Mouse (Mus musculus) brain, embryonic 14.5 days (tissue): ENCODE data around the gene Rab1a. TPM values are rescaled to one million over a fixed set of nuclear protein-coding genes. Genes with fewer than 3 reads are reported as not detected.
"Not testable (repeated sequence)": the region's sequence is repeated elsewhere in the genome, so short reads cannot be mapped to it uniquely, and the experiment has no call there.

Experiments
- DNase-seq: peaks from one replicate; pipeline ENCODE4 v3.0.0-alpha.2; 2011; ENCODE audit warnings: low read depth
- CTCF ChIP-seq: fragments of 200-500 bp; IDR thresholded peaks from 2 replicates; pipeline ENCODE4 v1.5.1; 2012; ENCODE audit warnings: inconsistent platforms, mild to moderate bottlenecking, moderate library complexity, borderline replicate concordance; ENCODE audit not compliant: insufficient read depth, insufficient read length; ENCODE audit errors: extremely low read depth
- POLR2A ChIP-seq: fragments of 200-500 bp; IDR thresholded peaks from 2 replicates; pipeline ENCODE4 v1.6.1; 2012; ENCODE audit warnings: mild to moderate bottlenecking, inconsistent platforms, borderline replicate concordance; ENCODE audit not compliant: poor library complexity, insufficient read depth, insufficient read length, severe bottlenecking; ENCODE audit errors: extremely low read depth
- polyA plus RNA-seq: library from polyadenylated mRNA; depleted of rRNA; stranded (reverse); fragments of >200 nt; gene quantifications from 2 replicates; pipeline ENCODE4 v1.2.3, GENCODE M21; 2012

Gene Rab1a
- polyA plus RNA-seq, 1 experiment = 214 TPM

GRCm38 (mm10) chr11:20202299-20203011, 1.2 kb downstream of the Rab1a start:
- peak; percentile 8 for DNase-seq
- no peak for TF ChIP-seq CTCF
- no peak for TF ChIP-seq POLR2A

GRCm38 (mm10) chr11:20204321-20204720, 3.1 kb downstream of the Rab1a start:
- DNase-seq = no peak
- TF ChIP-seq CTCF (no peak), POLR2A (no peak)

- DNase-seq = no peak
- TF ChIP-seq POLR2A (no peak), CTCF (no peak)
Measured at GRCm38 (mm10) chr11:20204870-20205446, 3.7 kb downstream of the Rab1a start.

- TF ChIP-seq CTCF (no peak), POLR2A (no peak)
Measured at GRCm38 (mm10) chr11:20205538-20205937, 4.3 kb downstream of the Rab1a start.

GRCm38 (mm10) chr11:20206626-20207223, 5.5 kb downstream of the Rab1a start:
- TF ChIP-seq CTCF (no peak), POLR2A (no peak)
- peak; percentile 65 for DNase-seq

More at GRCm38 (mm10) chr11:20205538-20205937, 4.3 kb downstream of the Rab1a start:
- no peak for DNase-seq

- no peak for DNase-seq
- no peak for TF ChIP-seq POLR2A
- no peak for TF ChIP-seq CTCF
Measured at GRCm38 (mm10) chr11:20207589-20207988, 6.4 kb downstream of the Rab1a start.

GRCm38 (mm10) chr11:20211838-20212237, 10.6 kb downstream of the Rab1a start:
- no peak for DNase-seq
- TF ChIP-seq CTCF = no peak
- TF ChIP-seq POLR2A = no peak

GRCm38 (mm10) chr11:20214779-20215178, 13.5 kb downstream of the Rab1a start:
- TF ChIP-seq CTCF = peak; percentile 36; the same call in 1 of the 2 replicates
- TF ChIP-seq POLR2A = no peak
- DNase-seq = no peak

GRCm38 (mm10) chr11:20216415-20216814, 15.2 kb downstream of the Rab1a start:
- no peak for TF ChIP-seq POLR2A
- no peak for TF ChIP-seq CTCF
- no peak for DNase-seq

GRCm38 (mm10) chr11:20217227-20217626, 16.0 kb downstream of the Rab1a start:
- DNase-seq = no peak
- TF ChIP-seq CTCF (no peak), POLR2A (no peak)

- DNase-seq = not testable (repeated sequence)
Measured at GRCm38 (mm10) chr11:20221671-20222070, 20.4 kb downstream of the Rab1a start.

- TF ChIP-seq POLR2A (no peak), CTCF (no peak)
- no peak for DNase-seq
Measured at GRCm38 (mm10) chr11:20224196-20224595, 23.0 kb downstream of the Rab1a start.

GRCm38 (mm10) chr11:20225938-20226337, 24.7 kb downstream of the Rab1a start:
- no peak for TF ChIP-seq POLR2A
- TF ChIP-seq CTCF = no peak
- DNase-seq = no peak
